Mouse (Mus musculus): Measurements from ENCODE around the gene Ube2f. TPM values are rescaled to one million over a fixed set of nuclear protein-coding genes. Genes with fewer than 3 reads are reported as not detected.

Ube2f gene
- 48.3 TPM for polyA plus RNA-seq (2014; fragmentation: Illumina TruSeq; extraction: RNeasy Lipid Tissue Mini Kit (QIAGEN cat#74804); ENCODE audit: low read depth, low replicate concordance)

DNA sequence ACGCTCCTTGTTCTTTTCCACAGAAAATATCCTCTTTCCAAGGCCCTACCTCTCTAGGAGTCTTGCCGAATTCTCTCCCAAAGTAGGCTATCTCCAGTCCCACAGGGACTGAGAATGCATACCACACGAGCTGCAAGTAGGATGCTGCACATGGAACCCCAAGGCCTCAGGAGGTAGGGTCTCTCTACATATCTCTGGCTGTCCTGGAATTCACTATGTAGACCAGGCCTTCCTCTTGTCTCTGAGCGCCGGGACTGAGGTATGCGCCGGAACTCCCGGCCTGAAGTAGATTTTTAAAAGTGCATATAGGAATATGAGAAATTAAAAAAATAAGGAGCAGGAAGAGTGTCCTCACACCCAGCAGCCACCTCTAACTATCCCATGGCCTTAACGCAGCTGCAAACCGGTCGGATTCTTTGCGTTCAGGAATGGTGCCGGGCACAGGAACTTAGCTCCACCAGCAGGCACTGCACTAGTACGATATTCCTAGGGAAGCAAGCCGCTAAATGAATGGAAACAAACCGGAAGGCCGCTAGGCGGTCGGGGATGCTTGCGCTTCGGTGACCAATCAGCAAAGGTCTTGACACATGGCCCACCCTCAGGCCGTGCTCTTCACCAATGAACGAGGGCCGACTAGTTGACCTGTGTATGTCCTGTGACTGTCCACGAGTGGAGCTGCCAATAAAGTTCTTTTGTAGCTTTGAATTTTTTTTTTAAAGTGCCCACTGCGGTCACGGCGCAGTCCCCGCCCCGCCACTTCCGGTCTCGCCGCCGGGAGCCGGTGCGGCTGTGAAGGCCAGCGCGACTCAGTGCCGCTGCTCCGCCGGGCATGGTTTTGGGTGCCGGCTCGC, at the start of gene Ube2f:
TSS of gene Ube2f (plus strand) at position 741 of the 851 bp plus-strand sequence.

DNA sequence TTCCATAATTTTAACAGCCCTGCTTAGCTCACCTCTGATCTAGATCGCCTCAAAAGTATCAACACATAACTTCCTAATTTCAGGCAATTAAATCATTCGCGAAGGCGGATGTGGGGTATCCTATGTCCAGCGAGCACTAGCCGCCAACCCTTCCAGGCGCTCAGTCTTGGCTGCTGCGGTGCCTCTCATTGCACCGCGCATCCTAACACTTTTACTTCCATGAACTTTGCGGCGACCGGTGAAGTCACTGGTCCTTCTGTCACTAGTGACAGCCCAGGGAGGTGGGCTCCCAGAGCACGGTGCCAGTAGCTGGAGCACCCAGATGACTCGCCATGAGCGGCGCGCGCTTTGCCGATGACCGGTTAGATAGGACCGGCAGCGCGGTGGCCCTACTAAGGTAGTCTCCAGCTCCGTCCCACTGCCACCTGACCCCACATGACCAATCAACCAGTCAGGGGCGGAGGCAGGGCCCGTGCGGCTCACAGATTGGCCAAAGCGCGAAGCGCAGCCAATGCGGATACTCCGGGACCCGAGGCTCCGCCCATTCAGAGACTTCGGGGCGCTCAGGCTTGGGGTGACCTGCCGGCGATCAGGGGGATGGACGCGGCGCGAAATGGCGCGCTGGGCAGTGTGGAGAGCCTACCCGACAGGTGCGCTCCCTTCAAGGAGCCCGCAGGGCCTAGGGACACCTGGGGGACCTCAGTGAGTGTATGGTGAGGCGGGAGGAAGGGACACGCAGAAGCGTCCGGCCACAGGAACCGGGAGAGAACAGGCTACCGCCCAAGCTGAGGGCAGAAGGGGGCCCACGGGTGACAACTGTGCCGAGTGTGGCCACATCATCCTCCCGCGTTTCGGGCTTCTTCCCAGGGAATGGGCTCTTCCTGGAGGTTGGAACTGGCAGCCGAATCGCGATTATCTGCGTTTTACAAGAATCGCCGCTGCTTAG, 48.0 kb downstream of the Ube2f start, which contains the start of gene Scly:
TSS of gene Scly (plus strand) at position 540 of the 946 bp plus-strand sequence.

DNA sequence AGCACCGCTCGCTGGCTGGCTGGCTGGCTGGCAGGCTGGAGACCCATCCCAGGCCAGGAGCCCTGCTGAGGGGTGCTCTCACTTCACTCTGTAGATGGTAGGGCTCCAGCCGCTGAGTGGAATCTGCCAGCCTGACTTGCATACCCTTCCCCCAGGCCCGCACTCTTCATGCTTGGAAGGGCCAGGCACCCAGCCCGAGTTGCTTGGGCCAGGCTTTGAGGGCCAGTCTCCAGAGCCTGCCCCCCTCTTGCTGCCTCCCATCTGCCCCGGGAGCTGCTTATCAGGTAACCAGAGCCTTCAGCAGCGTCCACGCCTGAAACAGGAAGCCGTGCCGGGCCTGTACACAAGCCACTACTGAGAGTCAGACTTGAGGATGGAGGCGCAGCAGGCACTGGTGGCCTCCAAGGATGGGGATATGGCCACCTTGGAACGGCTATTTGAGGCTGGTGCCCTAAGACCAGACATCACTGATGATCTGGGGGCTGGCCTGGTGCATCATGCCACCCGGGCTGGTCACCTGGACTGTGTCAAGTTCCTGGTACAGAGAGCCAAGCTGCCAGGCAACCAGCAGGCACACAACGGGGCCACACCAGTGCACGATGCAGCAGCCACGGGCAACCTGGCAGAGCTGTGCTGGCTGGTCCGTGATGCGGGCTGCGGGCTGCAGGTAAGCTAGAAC, 71.8 kb downstream of the Ube2f start, which contains the start of gene Espnl:
TSS of gene Espnl (plus strand) at position 316 of the 679 bp plus-strand sequence.

Other genes starting within 250 kb of the Ube2f start
- not detected for gene Rbm44, start 105.2 kb upstream of the Ube2f start, polyA plus RNA-seq (2014; fragmentation: Illumina TruSeq; extraction: RNeasy Lipid Tissue Mini Kit (QIAGEN cat#74804); ENCODE audit: low read depth, low replicate concordance)
- gene Ramp1, start 70.5 kb upstream of the Ube2f start, polyA plus RNA-seq (2014; fragmentation: Illumina TruSeq; extraction: RNeasy Lipid Tissue Mini Kit (QIAGEN cat#74804); ENCODE audit: low read depth, low replicate concordance) = 10.2 TPM
- 15.4 TPM for gene Scly, start 48.0 kb downstream of the Ube2f start, polyA plus RNA-seq (2014; fragmentation: Illumina TruSeq; extraction: RNeasy Lipid Tissue Mini Kit (QIAGEN cat#74804); ENCODE audit: low read depth, low replicate concordance)
- not detected for gene Espnl, start 71.8 kb downstream of the Ube2f start, polyA plus RNA-seq (2014; fragmentation: Illumina TruSeq; extraction: RNeasy Lipid Tissue Mini Kit (QIAGEN cat#74804); ENCODE audit: low read depth, low replicate concordance)
- gene Klhl30, start 100.7 kb downstream of the Ube2f start, polyA plus RNA-seq (2014; fragmentation: Illumina TruSeq; extraction: RNeasy Lipid Tissue Mini Kit (QIAGEN cat#74804); ENCODE audit: low read depth, low replicate concordance) = 45.7 TPM
- gene Erfe, start 116.1 kb downstream of the Ube2f start, polyA plus RNA-seq (2014; fragmentation: Illumina TruSeq; extraction: RNeasy Lipid Tissue Mini Kit (QIAGEN cat#74804); ENCODE audit: low read depth, low replicate concordance) = not detected
- gene Ilkap, start 148.5 kb downstream of the Ube2f start, polyA plus RNA-seq (2014; fragmentation: Illumina TruSeq; extraction: RNeasy Lipid Tissue Mini Kit (QIAGEN cat#74804); ENCODE audit: low read depth, low replicate concordance) = 66.3 TPM
- gene Hes6, start 163.7 kb downstream of the Ube2f start, polyA plus RNA-seq (2014; fragmentation: Illumina TruSeq; extraction: RNeasy Lipid Tissue Mini Kit (QIAGEN cat#74804); ENCODE audit: low read depth, low replicate concordance) = 20.9 TPM
- 3.0 TPM for gene Per2, start 209.0 kb downstream of the Ube2f start, polyA plus RNA-seq (2014; fragmentation: Illumina TruSeq; extraction: RNeasy Lipid Tissue Mini Kit (QIAGEN cat#74804); ENCODE audit: low read depth, low replicate concordance)
- gene Traf3ip1, start 244.3 kb downstream of the Ube2f start, polyA plus RNA-seq (2014; fragmentation: Illumina TruSeq; extraction: RNeasy Lipid Tissue Mini Kit (QIAGEN cat#74804); ENCODE audit: low read depth, low replicate concordance) = 7.3 TPM

Measured in heart, adult 10 weeks (tissue).